ENCODE assay signal across 25 mouse cellular contexts in the genomic region with DNA sequence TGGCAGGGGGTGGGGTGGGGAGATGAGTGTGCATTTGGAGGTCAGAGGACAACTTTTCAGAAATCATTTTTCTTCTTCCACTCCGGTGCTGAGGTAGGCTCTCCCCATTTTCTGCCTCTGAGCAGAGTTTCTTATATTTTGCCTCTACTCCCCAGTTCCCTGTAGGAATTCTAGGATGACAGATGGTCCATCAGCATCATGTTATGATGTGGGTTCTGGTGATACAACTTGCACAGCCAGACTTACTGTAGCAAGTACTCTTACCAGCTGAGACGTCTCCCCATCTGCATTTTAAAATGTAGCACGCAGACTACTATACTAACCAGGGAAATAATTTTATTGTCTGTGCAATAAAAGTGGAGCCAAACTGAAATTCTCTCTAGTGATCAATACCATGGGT.
"Had no signal": no experiment of that assay in that cellular context is flagged by ENCODE, and none has a peak within 500 bp of the region (broad histone marks: within the 10 kb centered on the region; RNA-seq: fewer than 3 reads in every experiment).

No protein-coding gene starts in this region.

- H3K4me3 ChIP-seq: kidney, embryonic 15.5 days; limb, embryonic 10.5 days; limb, embryonic 13.5 days; liver, embryonic 12.5 days; liver, embryonic 15.5 days; lung, embryonic 15.5 days; megakaryocyte, embryonic 14.5 days; midbrain, embryonic 10.5 days; midbrain, embryonic 13.5 days; myocyte; neural tube, embryonic 13.5 days had no signal

- H3K27me3 ChIP-seq: kidney, embryonic 15.5 days; limb, embryonic 13.5 days; liver, embryonic 12.5 days; liver, embryonic 15.5 days; lung, embryonic 15.5 days; midbrain, embryonic 13.5 days; neural tube, embryonic 13.5 days had no signal

- H3K9ac ChIP-seq: kidney, embryonic 15.5 days; limb, embryonic 13.5 days; liver, embryonic 12.5 days; liver, embryonic 15.5 days; lung, embryonic 15.5 days; midbrain, embryonic 13.5 days; neural tube, embryonic 13.5 days had no signal

- H3K4me2 ChIP-seq: kidney, embryonic 15.5 days; limb, embryonic 13.5 days; liver, embryonic 12.5 days; liver, embryonic 15.5 days; lung, embryonic 15.5 days; midbrain, embryonic 13.5 days; neural tube, embryonic 13.5 days had no signal

- ATAC-seq: liver, embryonic 12.5 days; midbrain, embryonic 13.5 days; midbrain, embryonic 16.5 days had no signal

- H3K36me3 ChIP-seq: kidney, embryonic 15.5 days; limb, embryonic 10.5 days; limb, embryonic 13.5 days; liver, embryonic 12.5 days; liver, embryonic 15.5 days; lung, embryonic 15.5 days; midbrain, embryonic 10.5 days; midbrain, embryonic 13.5 days; neural tube, embryonic 13.5 days had no signal

- H3K4me1 ChIP-seq: kidney, embryonic 15.5 days; limb, embryonic 10.5 days; limb, embryonic 13.5 days; liver, embryonic 12.5 days; liver, embryonic 15.5 days; lung, embryonic 15.5 days; megakaryocyte, embryonic 14.5 days; midbrain, embryonic 10.5 days; midbrain, embryonic 13.5 days; neural tube, embryonic 13.5 days had no signal

- DNase-seq: kidney, adult 11 months; kidney, adult 8-10 months; kidney, postnatal 10 days; kidney, postnatal 36 days; liver; lung, adult 18-20 months; lung, postnatal 10 days; lung, postnatal 36 days; retina, postnatal 1 day; thymus, adult 2 months; thymus, postnatal 14 days; thymus, postnatal 4 days had no signal

- H3K27ac ChIP-seq: kidney, embryonic 15.5 days; limb, embryonic 10.5 days; limb, embryonic 13.5 days; liver, embryonic 12.5 days; liver, embryonic 15.5 days; lung, embryonic 15.5 days; midbrain, embryonic 10.5 days; midbrain, embryonic 13.5 days; neural tube, embryonic 13.5 days; stomach, postnatal 0 days had no signal

- H3K9me3 ChIP-seq: kidney, embryonic 15.5 days; limb, embryonic 10.5 days; limb, embryonic 13.5 days; liver, embryonic 12.5 days; liver, embryonic 15.5 days; lung, embryonic 15.5 days; megakaryocyte, embryonic 14.5 days; midbrain, embryonic 10.5 days; midbrain, embryonic 13.5 days; neural tube, embryonic 13.5 days had no signal
